Mouse (Mus musculus) limb, embryonic 10.5 days (tissue): ENCODE measurements around the gene Bmp6. TPM values are rescaled to one million over a fixed set of nuclear protein-coding genes. Genes with fewer than 3 reads are reported as not detected.

Experiments used
- DNase-seq: peaks from one replicate; pipeline ENCODE4 v3.0.0-alpha.2; 2017; ENCODE audit warnings: low spot score
- H3K27ac ChIP-seq: fragments of 300-500 bp; sonication (generic); 2 replicates; pipeline ENCODE4 v1.5.1; 2016; ENCODE audit warnings: mild to moderate bottlenecking
- H3K27me3 ChIP-seq: fragments of 300-500 bp; sonication (generic); 2 replicates; pipeline ENCODE4 v1.6.1; 2016; ENCODE audit warnings: low read depth, mild to moderate bottlenecking; ENCODE audit not compliant: poor library complexity, severe bottlenecking
- H3K36me3 ChIP-seq: fragments of 300-500 bp; sonication (generic); 2 replicates; pipeline ENCODE4 v1.6.1; 2016; ENCODE audit warnings: mild to moderate bottlenecking, moderate library complexity
- H3K4me1 ChIP-seq: fragments of 300-500 bp; sonication (generic); 2 replicates; pipeline ENCODE4 v1.6.1; 2016
- H3K4me3 ChIP-seq: fragments of 300-500 bp; sonication (generic); 2 replicates; pipeline ENCODE4 v1.5.1; 2016; ENCODE audit warnings: mild to moderate bottlenecking, moderate library complexity
- H3K9me3 ChIP-seq: fragments of 300-500 bp; sonication (generic); replicated peaks from 2 replicates; pipeline ENCODE4 v1.6.1; 2016; ENCODE audit warnings: mild to moderate bottlenecking
- WGBS: fragments of 180-500 bp; shearing (Covaris S2); methylation state at CpG from one replicate; pipeline ENCODE4 v1.1.7; 2016; 5-methylcytosine and 5-hydroxymethylcytosine counted together
- polyA plus RNA-seq: library from polyadenylated mRNA; unstranded; fragments of >200 nt; fragmentation: Nextera tagmentation; extraction: Ambion mirVana; gene quantifications from 2 replicates; pipeline ENCODE4 v1.2.1, GENCODE M21; 2016

The Bmp6 gene
- polyA plus RNA-seq, 1 experiment from 2014 or later: 0.30 TPM

- under 1% methylated on average over 32 of the region's 32 CpGs for WGBS
- Histone ChIP-seq H3K36me3 (no peaks in the 10 kb centered on the region), H3K27me3 (peaks cover 76% of the 10 kb centered on the region), H3K4me1 (peaks cover 25% of the 10 kb centered on the region), H3K9me3 (no peaks in the 10 kb centered on the region), H3K4me3 (peak overlapping the region; percentile 54), H3K27ac (peak overlapping the region; percentile 3; the same call in 1 of the 2 replicates)
- peak; percentile 60 for DNase-seq
Measured at GRCm38 (mm10) chr13:38345431-38345820, 519 bp downstream of the Bmp6 start.

- 1% methylated on average over 63 of the region's 63 CpGs for WGBS
Measured at GRCm38 (mm10) chr13:38346096-38346915, 1.4 kb downstream of the Bmp6 start.

GRCm38 (mm10) chr13:38347021-38347774 is 2.3 kb downstream of the Bmp6 start:
- Histone ChIP-seq H3K9me3 (no peaks in the 10 kb centered on the region), H3K4me3 (peak overlapping the region; percentile 54), H3K27ac (no peak overlapping the region), H3K4me1 (peaks cover 32% of the 10 kb centered on the region), H3K36me3 (no peaks in the 10 kb centered on the region), H3K27me3 (peaks cover 84% of the 10 kb centered on the region)
- no peak for DNase-seq
- WGBS: 9% methylated on average over 19 of the region's 19 CpGs

More at GRCm38 (mm10) chr13:38346096-38346915, 1.4 kb downstream of the Bmp6 start:
- Histone ChIP-seq H3K4me3 (peak overlapping the region; percentile 54), H3K27me3 (peaks cover 84% of the 10 kb centered on the region), H3K36me3 (no peaks in the 10 kb centered on the region), H3K27ac (peak overlapping the region; percentile 3), H3K9me3 (no peaks in the 10 kb centered on the region), H3K4me1 (peaks cover 25% of the 10 kb centered on the region)
- peak; percentile 61 for DNase-seq

GRCm38 (mm10) chr13:38347775-38348135 is 2.8 kb downstream of the Bmp6 start:
- Histone ChIP-seq H3K9me3 (no peaks in the 10 kb centered on the region), H3K27ac (no peak overlapping the region), H3K4me1 (peaks cover 34% of the 10 kb centered on the region), H3K27me3 (peaks cover 84% of the 10 kb centered on the region), H3K36me3 (no peaks in the 10 kb centered on the region), H3K4me3 (no peak overlapping the region)
- no peak for DNase-seq
- 28% methylated on average over 5 of the region's 5 CpGs for WGBS

- no peak for DNase-seq
- peaks cover 72% of the 10 kb centered on the region for H3K27me3 ChIP-seq
- WGBS: 81% methylated on average over 4 of the region's 4 CpGs
- no peaks in the 10 kb centered on the region for H3K36me3 ChIP-seq
- H3K9me3 ChIP-seq: no peaks in the 10 kb centered on the region
- no peak overlapping the region for H3K4me3 ChIP-seq
- H3K27ac ChIP-seq: no peak overlapping the region
- H3K4me1 ChIP-seq: peaks cover 34% of the 10 kb centered on the region
Measured at GRCm38 (mm10) chr13:38349046-38349445, 4.1 kb downstream of the Bmp6 start.

- no peaks in the 10 kb centered on the region for H3K36me3 ChIP-seq
- no peaks in the 10 kb centered on the region for H3K9me3 ChIP-seq
- DNase-seq: no peak
- no peak overlapping the region for H3K4me3 ChIP-seq
- no peak overlapping the region for H3K27ac ChIP-seq
- H3K27me3 ChIP-seq: peaks cover 64% of the 10 kb centered on the region
- H3K4me1 ChIP-seq: peaks cover 33% of the 10 kb centered on the region
- WGBS: 85% methylated on average over 5 of the region's 5 CpGs
Measured at GRCm38 (mm10) chr13:38349818-38350217, 4.9 kb downstream of the Bmp6 start.

- Histone ChIP-seq H3K4me3 (no peak overlapping the region), H3K27me3 (peaks cover 42% of the 10 kb centered on the region), H3K9me3 (no peaks in the 10 kb centered on the region), H3K36me3 (no peaks in the 10 kb centered on the region), H3K4me1 (peaks cover 11% of the 10 kb centered on the region), H3K27ac (no peak overlapping the region)
- 15% methylated on average over 5 of the region's 5 CpGs for WGBS
- DNase-seq: peak; percentile 39
Measured at GRCm38 (mm10) chr13:38351996-38352395, 7.1 kb downstream of the Bmp6 start.

- Histone ChIP-seq H3K36me3 (no peaks in the 10 kb centered on the region), H3K27ac (no peak overlapping the region), H3K27me3 (peaks cover 34% of the 10 kb centered on the region), H3K4me1 (peaks cover 8% of the 10 kb centered on the region), H3K4me3 (no peak overlapping the region), H3K9me3 (no peaks in the 10 kb centered on the region)
- DNase-seq: no peak
- 83% methylated on average over 10 of the region's 10 CpGs for WGBS
Measured at GRCm38 (mm10) chr13:38352986-38353385, 8.1 kb downstream of the Bmp6 start.

GRCm38 (mm10) chr13:38353420-38354255 is 8.7 kb downstream of the Bmp6 start:
- no peak overlapping the region for H3K27ac ChIP-seq
- no peak overlapping the region for H3K4me3 ChIP-seq
- H3K36me3 ChIP-seq: no peaks in the 10 kb centered on the region
- DNase-seq: no peak
- 78% methylated on average over 24 of the region's 24 CpGs for WGBS
- peaks cover 30% of the 10 kb centered on the region for H3K27me3 ChIP-seq
- H3K4me1 ChIP-seq: peaks cover 8% of the 10 kb centered on the region
- H3K9me3 ChIP-seq: no peaks in the 10 kb centered on the region

GRCm38 (mm10) chr13:38354284-38354683 is 9.4 kb downstream of the Bmp6 start:
- no peak for DNase-seq
- H3K4me3 ChIP-seq: no peak overlapping the region

GRCm38 (mm10) chr13:38359045-38359444 is 14.1 kb downstream of the Bmp6 start:
- Histone ChIP-seq H3K36me3 (no peaks in the 10 kb centered on the region), H3K27me3 (0 out of 2 replicates have a peak, but pooled peaks cover 5% of the 10 kb centered on the region), H3K9me3 (no peaks in the 10 kb centered on the region), H3K4me3 (no peak overlapping the region), H3K27ac (no peak overlapping the region), H3K4me1 (0 out of 2 replicates have a peak, but pooled peaks cover 6% of the 10 kb centered on the region)
- 86% methylated on average over 4 of the region's 4 CpGs for WGBS
- DNase-seq: no peak

More at GRCm38 (mm10) chr13:38354284-38354683, 9.4 kb downstream of the Bmp6 start:
- no peaks in the 10 kb centered on the region for H3K36me3 ChIP-seq
- no peak overlapping the region for H3K27ac ChIP-seq
- H3K9me3 ChIP-seq: no peaks in the 10 kb centered on the region
- 81% methylated on average over 1 of the region's 1 CpGs for WGBS
- H3K27me3 ChIP-seq: peaks cover 24% of the 10 kb centered on the region
- peaks cover 8% of the 10 kb centered on the region for H3K4me1 ChIP-seq

GRCm38 (mm10) chr13:38362751-38363150 is 17.8 kb downstream of the Bmp6 start:
- Histone ChIP-seq H3K4me3 (no peak overlapping the region), H3K27ac (no peak overlapping the region), H3K9me3 (no peaks in the 10 kb centered on the region), H3K36me3 (no peaks in the 10 kb centered on the region), H3K4me1 (0 out of 2 replicates have a peak, but pooled peaks cover 6% of the 10 kb centered on the region), H3K27me3 (0 out of 2 replicates have a peak, but pooled peaks cover 5% of the 10 kb centered on the region)
- DNase-seq: no peak
- 75% methylated on average over 4 of the region's 4 CpGs for WGBS
